Mouse (Mus musculus): ENCODE data around the gene Fnbp1l. TPM values are rescaled to one million over a fixed set of nuclear protein-coding genes. Genes with fewer than 3 reads are reported as not detected.
A peak's percentile ranks its signal among the peaks of the same experiment; 100 is the strongest.

Gene Fnbp1l
- total and polyA plus RNA-seq, 3 experiments, result 1.4 to 22.0 (median 16.3) TPM

DNA sequence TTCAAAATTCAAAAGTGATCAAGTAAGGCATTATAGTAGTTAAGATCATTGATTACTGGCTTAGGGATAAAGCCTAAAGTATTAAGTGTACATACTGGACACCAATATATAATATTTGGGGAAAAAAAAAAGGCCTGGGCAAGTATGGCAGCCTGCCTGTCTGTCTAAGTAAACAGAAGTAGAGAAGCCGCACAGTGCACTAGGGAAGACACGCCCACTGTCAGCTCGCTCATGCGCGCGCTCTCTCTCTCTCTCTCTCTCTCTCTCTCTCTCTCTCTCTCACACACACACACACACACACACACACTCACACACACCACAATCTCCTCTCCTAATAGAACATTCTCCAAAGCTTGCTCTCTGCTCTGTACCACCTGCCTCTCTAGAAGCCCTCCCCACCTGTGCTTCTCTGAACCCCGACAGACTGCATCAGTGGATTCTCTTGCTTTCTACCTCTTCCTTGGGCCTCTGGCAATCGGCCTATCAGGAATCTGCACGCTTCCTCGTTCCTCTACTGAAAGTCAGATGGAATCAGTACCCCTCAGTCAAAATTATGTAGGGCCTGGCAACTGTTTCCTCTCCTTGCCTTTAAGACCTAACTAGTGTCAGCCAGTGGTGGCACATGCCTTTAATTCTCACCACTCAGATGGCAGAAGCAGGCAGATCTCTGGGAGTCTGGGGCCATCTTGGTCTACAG lies 13.3 kb downstream of the Fnbp1l start:
- DNase-seq, result no peak

DNA sequence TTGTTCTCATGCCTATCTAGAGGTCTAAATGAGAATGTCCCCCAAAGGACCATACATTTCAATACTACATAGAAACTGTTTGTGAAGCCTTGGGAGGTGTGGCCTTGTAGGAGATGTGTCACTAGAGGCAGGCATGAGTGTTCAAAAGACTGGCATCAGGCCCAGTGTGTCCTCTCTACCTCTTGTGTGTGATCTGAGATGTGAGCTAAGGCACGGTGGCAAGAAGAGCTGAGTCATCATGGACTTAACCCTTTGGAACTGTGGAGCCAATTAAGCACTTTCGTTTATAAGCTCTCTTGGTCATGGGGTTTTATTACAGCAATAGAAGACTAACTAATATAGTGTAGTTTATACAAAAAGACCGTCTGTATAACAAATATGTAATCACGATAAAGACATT lies 16.3 kb downstream of the Fnbp1l start:
- peak; percentile 39 for DNase-seq

DNA sequence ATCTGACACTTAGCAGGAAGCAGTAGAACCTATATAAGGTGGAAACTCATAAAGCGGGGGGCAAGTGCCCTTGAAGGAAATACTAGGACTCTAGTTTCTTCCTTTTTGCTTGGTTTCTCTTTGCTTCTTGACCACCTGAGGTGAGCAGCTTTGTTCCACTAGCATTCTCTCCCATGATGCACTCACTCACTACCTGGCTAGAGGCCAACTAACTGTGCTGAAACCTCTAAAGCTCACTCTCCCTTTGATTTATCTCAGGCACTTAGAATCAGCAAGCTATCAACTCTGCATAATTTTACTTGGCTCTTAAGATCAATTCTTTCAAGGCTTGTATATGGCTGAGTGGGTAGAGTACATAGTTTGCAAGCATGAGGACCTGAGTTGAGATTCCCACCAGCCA lies 17.1 kb downstream of the Fnbp1l start:
- DNase-seq, result no peak

DNA sequence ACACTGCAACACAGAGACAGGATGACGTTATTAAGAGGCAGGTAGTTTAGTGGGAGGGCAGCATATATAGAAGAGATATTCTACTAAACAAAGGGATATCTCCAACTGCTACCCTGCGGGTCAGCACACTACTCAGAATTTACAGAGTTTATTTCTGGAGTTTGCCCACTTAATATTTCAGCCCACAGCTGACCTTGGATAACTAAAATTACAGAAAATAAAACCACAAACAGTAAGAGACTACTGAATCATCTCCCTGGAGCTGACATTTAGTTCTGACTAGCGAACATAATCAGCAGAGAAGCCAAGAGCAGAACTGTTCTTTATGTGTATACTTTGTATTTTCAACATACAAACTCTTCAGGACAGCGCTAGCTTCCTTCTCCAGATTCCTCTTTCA lies 20.2 kb downstream of the Fnbp1l start:
- DNase-seq, result peak; percentile 14

DNA sequence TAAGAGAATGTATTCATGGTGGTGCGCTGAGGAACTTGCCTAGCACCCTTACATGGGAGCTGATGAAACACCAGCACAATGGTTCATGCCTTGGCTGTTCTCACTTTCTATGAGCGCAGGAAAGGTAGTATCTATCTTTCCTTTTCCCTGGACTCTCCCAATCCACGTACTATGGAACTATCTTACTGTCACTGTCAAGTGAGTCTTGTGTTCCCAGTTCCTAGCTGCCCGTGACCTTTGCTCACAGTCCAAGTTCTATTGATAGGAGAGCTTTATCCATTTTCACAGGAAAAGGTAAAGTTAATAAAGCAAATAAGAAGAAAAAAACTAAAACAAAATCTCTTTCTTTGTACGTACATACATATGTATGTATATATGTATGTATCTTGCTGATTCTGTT lies 28.7 kb downstream of the Fnbp1l start:
- DNase-seq, result no peak

DNA sequence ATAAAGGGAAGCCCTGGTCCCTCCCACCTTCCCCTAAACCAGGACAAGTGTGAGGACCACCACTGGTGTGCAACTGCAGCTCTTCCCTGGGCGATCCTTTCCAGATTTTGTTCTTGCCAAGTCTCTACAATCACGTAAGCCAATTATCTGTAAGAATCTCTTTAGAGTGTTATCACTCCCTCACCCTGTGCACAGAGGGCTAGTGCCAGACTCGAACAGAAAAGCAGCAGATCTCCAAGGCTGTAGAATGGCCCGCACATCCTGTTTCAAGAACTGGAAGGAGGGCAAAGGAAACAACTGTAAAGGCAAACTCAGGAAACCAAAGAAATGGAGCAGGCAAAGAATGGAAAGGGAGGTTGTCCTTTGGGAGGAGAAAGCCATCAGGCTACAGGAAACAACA lies 29.2 kb downstream of the Fnbp1l start:
- no peak for DNase-seq

DNA sequence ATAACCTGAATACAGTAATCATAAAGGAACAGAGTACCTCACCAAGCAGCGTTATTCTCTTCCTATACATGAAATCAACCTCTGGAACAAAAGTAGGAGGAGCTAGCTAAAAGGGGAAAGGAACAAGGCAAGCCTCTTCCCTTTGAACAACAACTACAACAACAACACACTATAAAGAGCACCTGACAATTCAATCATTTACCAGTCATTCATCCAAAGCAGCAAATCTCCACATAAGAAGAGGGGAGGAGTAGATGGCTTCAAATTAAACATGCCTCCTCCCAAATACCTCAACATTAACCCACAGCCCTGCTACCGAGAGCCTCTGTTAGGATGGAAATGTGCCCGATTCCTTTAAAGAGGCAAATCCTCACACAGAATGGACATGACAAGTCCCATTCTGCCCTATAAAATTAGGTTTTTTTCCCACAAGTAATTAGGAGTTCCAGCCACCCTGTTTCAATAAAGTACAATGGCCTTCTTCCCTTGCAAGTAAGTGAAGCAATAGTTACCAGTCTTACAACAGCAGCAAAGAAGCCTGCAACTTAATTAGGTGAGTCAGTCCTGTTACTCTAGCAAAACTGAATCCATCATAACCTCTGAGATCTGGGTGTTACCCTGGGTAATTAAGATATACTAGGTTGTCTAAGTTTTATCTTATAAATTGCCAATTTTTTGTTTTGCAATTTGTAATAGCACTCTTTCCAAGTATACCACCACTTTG lies 32.4 kb downstream of the Fnbp1l start:
- DNase-seq, result no peak

DNA sequence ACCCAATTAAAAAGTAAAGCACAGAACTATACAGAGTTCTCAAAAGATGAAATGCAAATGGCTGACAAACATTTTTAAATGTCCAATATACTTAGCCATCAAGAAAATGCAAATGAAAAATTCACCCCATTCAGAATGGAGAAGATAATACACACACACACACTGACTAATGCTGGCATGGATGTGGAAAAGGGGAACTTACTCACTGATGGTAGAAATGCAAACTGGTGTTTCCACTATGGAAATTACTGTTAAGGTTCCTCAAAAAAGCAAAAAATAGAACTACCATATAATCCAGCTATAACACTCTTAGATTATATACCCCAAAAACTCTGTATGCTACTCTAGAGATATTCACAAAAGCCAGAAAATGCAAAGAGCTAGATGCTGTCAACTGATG lies 42.2 kb downstream of the Fnbp1l start:
- no peak for DNase-seq

DNA sequence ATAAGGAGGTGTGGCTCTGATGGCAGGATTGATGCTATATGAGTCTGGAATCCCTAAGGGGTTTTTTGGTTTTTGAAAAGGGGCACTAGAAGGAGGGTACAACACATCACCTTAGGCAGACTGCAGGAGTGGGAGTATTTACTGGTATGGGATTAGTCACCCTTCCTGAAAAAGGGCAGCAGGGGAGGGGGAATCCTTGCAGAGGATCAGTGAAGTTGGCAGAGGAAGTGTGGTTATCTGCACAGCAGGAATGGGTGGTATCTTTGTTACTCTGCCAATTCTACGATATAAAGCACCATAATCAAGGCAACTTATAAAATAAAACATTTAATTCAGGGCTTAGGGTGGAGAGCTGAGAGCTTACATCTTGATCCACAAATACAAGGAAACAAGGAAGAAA lies 44.6 kb downstream of the Fnbp1l start:
- no peak for DNase-seq

DNA sequence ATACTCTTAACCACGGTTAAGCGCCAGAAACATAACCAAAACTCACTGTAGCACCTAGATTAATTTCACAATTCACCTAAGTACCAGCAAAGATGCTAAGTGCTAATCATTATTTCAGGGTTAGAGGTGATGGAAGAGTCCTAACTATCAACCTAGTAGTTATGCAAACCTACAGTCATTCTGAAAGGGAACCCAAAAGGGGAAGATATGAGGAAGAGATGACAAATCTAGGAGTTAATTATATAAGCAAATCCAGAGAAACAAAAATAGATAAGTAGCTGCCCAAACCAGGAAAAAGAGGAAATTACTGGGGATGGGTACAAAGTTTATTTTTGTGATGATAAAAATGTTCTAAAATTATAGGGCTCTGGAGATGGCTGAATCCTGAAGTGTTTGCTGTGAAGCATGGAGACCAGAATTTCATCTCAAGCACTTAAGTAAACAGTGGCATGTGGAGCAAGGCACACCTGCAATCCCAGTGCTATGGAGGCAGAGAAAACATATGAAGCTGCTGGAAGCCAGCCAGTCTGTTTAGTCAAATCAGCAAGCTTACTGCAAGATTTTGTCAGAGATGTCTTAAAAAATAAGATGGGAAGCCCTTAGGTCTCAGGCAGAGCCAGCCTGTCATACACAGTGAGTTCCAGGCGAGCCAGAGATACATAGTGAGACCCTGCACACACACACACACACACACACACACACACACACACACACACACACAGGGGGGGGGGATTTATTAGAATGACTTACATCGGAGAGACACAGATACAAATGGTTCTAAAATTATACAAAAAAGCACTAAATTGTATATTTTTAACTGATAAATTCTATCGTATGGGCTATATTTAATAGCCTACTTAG lies 45.9 kb downstream of the Fnbp1l start:
- DNase-seq, result no peak

DNA sequence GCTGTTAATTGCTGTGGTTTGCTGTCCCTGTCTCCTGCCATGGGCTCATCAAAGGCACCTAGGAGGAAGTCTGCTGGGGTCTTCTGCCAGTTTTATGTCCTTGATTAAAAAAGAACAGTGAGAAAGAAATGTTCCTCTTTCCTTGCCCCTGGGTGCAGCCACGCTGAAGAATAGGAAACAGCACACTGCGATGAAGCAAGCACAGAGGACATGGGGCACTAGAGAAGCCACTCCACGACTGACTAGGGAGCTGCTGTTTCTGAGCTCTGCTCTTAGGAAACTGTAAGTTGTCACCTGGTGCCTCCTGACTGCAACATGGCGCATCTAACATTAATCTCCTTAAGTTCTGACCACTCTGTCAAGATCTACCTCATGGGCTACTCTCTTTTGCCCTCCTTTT lies 53.0 kb downstream of the Fnbp1l start:
- DNase-seq, result no peak

DNA sequence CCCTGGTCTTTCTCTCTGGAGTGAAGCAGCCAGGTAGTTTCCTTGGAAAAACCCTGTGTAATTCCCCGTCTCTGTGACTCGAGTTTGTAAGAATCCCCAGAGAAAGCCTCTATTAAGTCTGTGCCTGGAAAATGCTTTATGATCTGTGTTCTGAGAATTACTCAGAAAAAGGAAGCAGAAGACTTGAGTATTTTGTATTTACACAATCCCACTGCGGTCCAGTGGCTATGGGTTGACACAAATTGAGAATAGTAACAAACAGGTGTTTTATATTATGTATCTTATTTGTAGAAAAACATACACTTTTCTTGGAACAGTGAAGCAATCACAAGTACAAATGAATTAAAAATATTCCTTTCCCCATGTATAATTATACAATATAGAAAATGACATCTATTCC lies 53.4 kb downstream of the Fnbp1l start:
- DNase-seq, result no peak

DNA sequence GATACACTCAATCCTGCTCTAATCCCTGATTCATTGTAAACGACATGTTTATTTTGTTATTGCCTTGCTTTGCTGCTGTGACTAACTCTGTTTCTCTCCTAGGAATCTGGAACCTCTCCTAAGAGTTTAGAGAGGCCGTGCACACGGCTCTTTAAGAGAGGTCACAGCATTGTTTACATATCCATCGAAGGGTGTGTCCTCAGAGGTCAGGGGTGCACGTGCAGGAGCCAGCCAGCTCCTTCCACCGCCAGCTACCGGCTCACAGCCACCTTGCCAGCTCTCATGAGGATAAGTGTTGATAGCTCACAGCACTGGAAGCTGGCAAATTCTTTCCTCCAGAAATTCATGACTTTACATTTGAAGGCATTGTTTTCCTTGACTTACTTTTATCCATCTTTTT lies 54.2 kb downstream of the Fnbp1l start:
- DNase-seq, result peak; percentile 6

DNA sequence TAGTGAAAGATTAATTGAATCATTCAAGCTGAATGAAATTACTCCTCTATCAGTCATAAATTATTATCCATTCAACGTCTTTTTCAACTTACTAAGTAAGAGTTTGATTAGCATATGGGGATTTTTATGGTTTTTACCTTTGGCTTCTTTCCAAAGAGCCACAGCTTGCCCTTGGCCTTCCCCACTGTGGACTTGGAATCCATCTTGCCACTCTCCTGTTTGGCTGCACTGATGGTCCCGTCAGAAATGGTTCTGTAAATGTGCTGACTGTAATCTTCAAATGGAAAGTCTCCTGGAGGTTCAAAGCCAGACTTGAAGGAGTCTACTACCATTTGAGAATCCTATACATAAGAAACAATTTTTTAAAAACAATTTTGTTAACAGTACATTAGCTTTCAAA lies 61.7 kb downstream of the Fnbp1l start:
- DNase-seq, result peak; percentile 8

DNA sequence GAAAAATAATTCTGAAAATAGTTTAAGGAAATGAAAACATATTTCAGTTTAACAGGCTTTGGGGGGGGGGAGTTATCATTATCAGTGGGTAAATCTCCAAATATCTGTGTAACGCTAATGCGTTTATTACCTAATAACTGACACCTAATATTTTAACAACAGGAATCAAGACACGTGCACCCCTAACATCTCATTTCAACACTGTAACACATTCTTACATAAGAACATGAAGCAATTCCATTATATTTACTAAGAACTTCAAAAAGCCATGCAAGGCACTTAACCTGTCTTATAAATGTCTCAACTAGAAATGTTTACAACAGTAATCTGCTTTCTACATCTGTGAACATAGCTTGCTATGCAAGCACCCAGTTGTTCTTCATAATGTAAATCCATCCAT lies 68.3 kb downstream of the Fnbp1l start:
- no peak for DNase-seq

DNA sequence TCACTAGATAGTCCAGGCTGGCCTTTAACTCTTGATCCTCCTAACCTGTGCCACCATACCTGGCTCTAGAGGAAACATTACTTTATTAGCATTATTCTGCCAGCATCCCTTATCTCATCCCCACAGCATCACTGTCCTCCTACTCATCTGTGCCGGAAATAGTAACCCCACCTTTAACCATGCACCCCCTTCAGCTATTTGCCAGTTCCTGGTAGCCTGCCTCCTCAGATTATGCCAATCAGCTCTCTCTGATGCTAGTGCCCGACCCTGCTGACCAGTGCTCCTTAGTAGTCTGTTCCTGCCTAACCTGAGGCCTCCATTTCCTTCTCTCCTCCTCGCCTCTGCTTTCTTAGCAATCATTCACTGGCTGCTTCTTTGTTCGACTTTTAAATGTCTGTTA lies 72.0 kb downstream of the Fnbp1l start:
- no peak for DNase-seq

DNA sequence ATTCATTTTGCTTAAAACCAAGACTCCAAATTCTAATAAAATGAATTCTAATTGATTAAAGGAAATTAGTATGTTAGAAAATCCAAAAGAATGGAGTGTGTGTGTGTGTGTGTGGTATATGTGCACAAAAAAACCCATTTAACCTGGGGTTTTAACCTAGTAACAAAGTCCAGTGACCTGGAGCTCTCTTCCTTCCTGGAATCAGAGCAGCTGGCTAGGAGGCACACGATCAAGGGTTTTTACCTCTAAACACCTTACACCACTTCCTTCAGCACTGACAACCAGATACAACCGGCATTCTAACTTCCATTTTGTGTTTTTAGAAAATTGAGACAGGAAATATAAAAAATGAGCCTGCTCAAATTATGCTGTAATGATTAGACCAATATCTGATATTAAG lies 74.2 kb downstream of the Fnbp1l start:
- no peak for DNase-seq

DNA sequence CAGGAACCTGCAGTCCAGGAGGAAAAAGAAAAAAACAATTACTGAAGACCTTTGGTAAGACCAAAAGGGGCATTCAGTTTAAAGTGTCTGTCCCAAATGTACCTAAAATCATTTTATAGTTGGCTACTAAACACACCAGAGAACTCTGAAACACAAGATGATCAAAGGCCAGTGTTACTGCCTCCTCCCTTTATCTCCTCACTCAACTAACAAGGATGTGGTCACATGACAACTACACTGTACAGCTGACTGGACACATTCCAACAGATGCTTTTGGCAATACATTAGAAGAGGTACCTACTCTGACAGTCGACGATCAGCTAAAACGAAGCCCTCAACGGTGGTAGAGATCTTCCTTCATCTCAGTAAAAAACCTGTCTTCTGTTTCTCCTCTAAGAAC lies 78.6 kb downstream of the Fnbp1l start:
- DNase-seq, result no peak

DNA sequence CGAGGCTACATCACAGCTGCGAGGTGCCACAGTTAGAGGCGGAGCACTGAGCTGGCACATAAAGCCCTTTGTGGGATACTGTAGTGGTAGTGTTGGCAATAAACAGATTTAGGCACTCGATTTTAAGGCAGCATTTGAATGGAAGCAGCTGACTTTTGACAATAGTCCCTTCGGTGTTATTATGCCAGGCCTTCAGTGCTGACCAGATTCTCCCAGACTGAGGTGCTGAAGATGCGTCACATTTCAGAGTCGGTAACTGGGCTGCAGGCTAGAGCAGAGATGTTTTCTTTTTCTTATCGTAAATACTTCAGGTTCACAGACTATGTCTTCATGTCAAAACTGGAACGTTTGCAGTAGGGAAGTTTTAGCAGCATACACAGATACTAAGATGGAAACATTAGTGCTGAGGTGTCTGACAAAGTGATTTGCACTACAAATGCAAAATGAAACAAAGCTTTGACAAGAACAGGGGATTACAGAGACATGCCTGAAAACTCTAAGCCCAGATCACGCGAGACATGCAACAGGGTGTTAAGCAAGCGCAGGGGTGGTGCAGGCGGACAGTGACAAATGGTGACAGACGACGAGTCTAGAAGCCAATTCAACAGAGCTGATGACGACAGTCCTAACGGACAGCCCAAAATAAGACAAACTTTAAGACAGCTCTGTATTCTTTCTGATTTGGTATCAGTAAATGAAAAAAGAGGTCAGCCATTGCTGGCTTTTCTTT lies 79.4 kb downstream of the Fnbp1l start:
- peak; percentile 45 for DNase-seq

DNA sequence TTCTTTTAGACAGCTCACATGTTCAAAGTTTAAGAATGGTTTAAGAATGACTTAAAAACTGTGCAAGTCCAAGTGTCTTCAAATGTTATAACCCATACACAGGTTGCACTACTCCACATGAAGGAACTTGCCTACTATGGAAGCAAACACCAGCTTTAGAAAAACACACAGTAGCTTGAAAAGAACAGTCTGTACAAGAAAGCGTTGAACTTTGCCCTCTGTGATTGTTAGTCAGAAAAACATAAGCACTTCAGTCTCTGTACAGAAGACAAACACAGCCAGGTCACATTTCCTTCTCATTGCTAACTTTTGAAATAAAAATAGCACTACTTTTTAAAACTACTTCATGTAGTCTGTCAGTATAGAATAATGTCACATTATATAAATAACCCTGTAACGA lies 80.7 kb downstream of the Fnbp1l start:
- DNase-seq, result no peak

DNA sequence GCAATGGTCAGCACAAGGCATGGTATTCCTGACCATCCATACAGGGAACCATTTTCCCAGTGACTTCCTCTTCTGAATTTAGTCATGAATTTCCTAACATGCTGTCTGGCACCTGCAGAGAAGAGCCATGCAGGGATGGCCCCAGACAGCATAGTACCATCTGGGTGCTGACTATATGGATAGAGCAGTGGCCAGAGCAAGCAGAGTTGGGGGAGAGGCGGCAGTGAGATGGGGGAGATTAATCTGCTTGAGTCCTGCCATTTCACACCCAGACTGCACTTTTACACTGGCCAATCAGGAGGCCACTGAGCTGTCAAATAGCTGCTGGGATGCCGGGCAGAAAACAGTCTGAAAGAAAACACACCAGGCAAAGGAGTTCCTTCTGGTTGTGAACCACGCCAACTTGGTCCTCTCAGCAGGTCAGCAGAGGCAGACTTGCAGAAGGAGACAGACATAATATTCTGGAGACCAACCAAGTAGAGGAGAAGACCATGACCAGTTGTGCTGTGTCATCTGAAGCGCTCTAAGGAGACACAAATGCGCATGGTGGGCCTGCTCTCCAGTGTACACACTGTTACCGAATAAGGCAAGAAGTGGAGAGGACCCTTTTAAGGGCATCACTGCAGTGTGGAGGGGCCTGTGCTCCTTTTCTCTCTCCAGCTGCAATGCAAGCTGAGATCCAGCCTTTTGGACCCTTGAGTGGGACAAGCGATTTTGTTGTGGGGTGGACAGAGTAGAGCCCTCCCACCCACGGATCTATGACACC lies 83.4 kb downstream of the Fnbp1l start:
- no peak for DNase-seq

DNA sequence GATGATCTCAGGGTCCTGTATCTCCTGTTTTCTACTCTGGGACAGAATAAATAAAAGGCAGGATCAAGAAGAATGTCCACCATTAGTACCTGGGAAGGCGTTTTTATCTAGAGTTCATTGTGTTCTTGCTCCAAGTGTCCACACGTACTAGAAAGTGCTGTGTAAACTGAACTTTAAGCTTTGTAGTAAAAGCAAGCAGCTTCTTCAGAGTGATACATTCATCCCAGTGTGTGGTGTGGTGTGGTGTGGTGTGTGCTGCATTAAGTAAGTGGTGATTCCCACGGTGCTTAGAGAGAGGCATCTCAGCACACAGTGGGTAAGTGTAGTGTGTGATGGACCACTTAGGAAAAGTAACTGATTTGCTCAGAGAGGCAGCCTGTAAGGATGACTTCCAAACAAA lies 91.0 kb downstream of the Fnbp1l start:
- DNase-seq, result no peak
